Mouse (Mus musculus) heart, adult 9 months (tissue): ENCODE data around the gene Tbc1d22a.

Source experiments
- DNase-seq, 2 experiments: peaks; one replicate each; pipeline ENCODE4 v3.0.0; 2022; ENCODE audit warnings: low spot score in 2 of 2

Tbc1d22a gene

GRCm38 (mm10) chr15:86386325-86386724 is 172.1 kb downstream of the Tbc1d22a start:
- no peak for DNase-seq

- no peak for DNase-seq
Observed at GRCm38 (mm10) chr15:86388597-86388996, 174.3 kb downstream of the Tbc1d22a start.

GRCm38 (mm10) chr15:86404866-86405265 is 190.6 kb downstream of the Tbc1d22a start:
- DNase-seq: no peak

GRCm38 (mm10) chr15:86405527-86405926 is 191.3 kb downstream of the Tbc1d22a start:
- peak; percentile 26 to 28 for DNase-seq

- DNase-seq: no peak
Observed at GRCm38 (mm10) chr15:86409352-86409751, 195.1 kb downstream of the Tbc1d22a start.

- no peak for DNase-seq
Observed at GRCm38 (mm10) chr15:86411532-86412080, 197.3 kb downstream of the Tbc1d22a start.

GRCm38 (mm10) chr15:86415951-86416350 is 201.7 kb downstream of the Tbc1d22a start:
- no peak for DNase-seq

- no peak for DNase-seq
Observed at GRCm38 (mm10) chr15:86418436-86418835, 204.2 kb downstream of the Tbc1d22a start.

- DNase-seq: no peak
Observed at GRCm38 (mm10) chr15:86419620-86420019, 205.4 kb downstream of the Tbc1d22a start.

- peak in 1 of 2 experiments; percentile 9 for DNase-seq
Observed at GRCm38 (mm10) chr15:86422858-86423257, 208.6 kb downstream of the Tbc1d22a start.

GRCm38 (mm10) chr15:86423884-86424283 is 209.6 kb downstream of the Tbc1d22a start:
- no peak for DNase-seq

GRCm38 (mm10) chr15:86424971-86425370 is 210.7 kb downstream of the Tbc1d22a start:
- DNase-seq: no peak

GRCm38 (mm10) chr15:86426364-86427000 is 212.2 kb downstream of the Tbc1d22a start:
- DNase-seq: no peak

GRCm38 (mm10) chr15:86427439-86427838 is 213.2 kb downstream of the Tbc1d22a start:
- no peak for DNase-seq

GRCm38 (mm10) chr15:86428496-86428895 is 214.2 kb downstream of the Tbc1d22a start:
- no peak for DNase-seq

- DNase-seq: no peak
Observed at GRCm38 (mm10) chr15:86429766-86430335, 215.6 kb downstream of the Tbc1d22a start.

GRCm38 (mm10) chr15:86431539-86432080 is 217.4 kb downstream of the Tbc1d22a start:
- no peak for DNase-seq

GRCm38 (mm10) chr15:86432791-86433190 is 218.5 kb downstream of the Tbc1d22a start:
- DNase-seq: no peak

GRCm38 (mm10) chr15:86433378-86433777 is 219.1 kb downstream of the Tbc1d22a start:
- no peak for DNase-seq

- DNase-seq: no peak
Observed at GRCm38 (mm10) chr15:86434241-86434640, 220.0 kb downstream of the Tbc1d22a start.

- no peak for DNase-seq
Observed at GRCm38 (mm10) chr15:86437346-86437745, 223.1 kb downstream of the Tbc1d22a start.

GRCm38 (mm10) chr15:86439015-86439796 is 224.9 kb downstream of the Tbc1d22a start:
- DNase-seq: no peak
